Mouse (Mus musculus): ENCODE measurements around the gene Pip5kl1.

Gene Pip5kl1

DNA sequence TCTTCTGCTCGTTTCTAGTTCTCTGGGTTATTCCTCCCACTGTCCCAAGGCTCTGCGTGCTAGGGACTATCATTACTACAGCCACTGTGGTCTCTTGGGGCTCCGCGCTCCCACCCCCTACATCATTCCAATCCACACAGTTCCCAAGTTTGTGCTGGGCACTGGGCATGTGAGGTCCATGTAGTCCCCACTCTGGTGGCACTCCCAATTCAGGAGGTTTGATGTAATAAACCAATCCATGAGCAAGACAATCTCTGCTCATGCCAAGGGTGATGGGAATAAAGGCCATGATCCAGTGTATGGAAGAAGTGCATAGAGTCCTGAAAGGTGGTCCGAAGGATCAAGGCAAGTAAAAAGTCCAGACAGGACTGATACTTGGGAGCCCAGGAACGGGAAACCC is at the start of gene Pip5kl1:
Gene Pip5kl1 (plus strand): TSS at position 301 of the 400 bp plus-strand sequence.
- DNase-seq (ENCODE audit: low spot score) = no peak

- DNase-seq (ENCODE audit: low spot score) = no peak
Observed at GRCm38 (mm10) chr2:32525816-32526215, 48.8 kb upstream of the Pip5kl1 start.

DNA sequence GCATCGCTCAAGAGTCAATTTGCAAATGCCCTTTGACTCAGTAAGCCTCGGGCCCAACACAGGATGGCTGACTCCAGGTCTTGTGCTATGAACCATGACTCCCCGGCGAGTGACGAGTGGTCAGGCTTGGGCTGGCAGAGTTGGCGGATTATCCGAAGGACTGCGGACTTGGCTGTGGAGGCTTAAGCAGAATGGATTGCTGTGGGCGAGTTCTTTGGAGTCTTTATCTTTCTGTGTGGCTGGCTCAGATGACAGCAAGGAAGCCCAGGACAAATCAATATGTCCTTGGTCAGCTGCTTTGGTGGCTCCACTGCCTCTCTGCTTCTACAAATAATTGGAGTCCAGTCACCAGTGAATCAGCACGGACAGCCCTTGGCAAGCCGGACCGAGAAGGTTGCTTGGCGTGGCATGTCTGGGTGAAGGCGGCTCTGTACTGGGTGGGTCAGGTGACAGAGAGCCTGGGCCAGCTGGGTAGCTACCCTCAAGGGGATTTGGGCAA is 47.1 kb upstream of the Pip5kl1 start:
- DNase-seq (ENCODE audit: low spot score) = no peak

DNA sequence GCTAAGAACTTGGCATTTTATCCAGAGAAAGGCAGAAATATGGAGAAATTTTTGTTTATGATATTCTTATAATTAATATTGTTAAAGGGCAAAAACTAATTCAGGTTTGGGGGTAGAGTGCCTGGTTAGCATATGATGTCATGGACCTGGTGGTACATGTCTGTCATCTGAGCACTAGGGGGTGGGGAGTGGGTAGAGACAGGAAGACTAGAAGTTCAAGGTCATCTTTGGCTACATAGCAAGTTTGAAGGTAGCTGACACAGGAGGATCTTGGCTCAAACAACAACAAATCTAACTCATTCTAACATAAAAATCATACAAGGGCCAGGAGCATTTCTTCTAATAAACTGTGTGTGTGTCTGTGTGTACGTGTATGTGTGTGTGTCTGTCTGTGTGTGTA is 46.3 kb upstream of the Pip5kl1 start:
- no peak for DNase-seq (ENCODE audit: low spot score)

GRCm38 (mm10) chr2:32530479-32530878 is 44.1 kb upstream of the Pip5kl1 start:
- DNase-seq (ENCODE audit: low spot score) = no peak

- no peak for DNase-seq (ENCODE audit: low spot score)
Observed at GRCm38 (mm10) chr2:32533163-32533562, 41.4 kb upstream of the Pip5kl1 start.

DNA sequence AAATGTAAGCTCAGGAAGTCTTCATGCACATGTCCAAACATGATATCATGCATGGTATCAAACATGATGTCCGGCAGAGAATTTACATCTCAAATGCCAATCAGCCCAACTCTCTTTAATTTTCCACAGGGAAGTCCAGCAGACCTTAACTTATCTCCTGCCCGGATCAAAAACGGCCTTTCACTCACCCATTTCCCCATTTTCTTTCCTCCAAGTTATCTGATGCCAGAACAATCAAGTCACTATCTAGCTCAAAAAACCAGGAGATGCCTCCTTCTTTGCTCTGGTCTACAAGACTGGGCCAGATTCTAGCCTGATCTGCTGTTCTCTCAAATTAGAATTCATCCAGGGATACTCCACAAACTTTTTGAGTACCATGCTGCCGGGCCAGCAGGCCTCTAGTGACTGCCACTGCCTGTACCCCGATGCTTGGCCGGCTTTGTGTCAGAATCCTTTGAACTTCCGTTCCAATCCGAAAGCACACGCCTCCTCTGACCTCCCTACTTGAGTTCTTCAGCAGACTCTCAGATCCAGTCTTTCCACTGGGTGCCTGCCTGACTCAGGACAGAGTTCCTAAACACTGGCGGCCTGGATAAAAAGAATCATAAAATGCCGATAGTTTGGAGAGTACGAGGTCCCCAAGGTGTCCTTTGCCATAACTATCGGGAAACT is 40.4 kb upstream of the Pip5kl1 start:
- DNase-seq (ENCODE audit: low spot score) = peak; percentile 47

- DNase-seq (ENCODE audit: low spot score) = peak; percentile 99
Observed at GRCm38 (mm10) chr2:32534733-32535471, 39.7 kb upstream of the Pip5kl1 start, which contains the start of gene Fam102a. Fam102a (plus strand) TSS chr2:32535332.

DNA sequence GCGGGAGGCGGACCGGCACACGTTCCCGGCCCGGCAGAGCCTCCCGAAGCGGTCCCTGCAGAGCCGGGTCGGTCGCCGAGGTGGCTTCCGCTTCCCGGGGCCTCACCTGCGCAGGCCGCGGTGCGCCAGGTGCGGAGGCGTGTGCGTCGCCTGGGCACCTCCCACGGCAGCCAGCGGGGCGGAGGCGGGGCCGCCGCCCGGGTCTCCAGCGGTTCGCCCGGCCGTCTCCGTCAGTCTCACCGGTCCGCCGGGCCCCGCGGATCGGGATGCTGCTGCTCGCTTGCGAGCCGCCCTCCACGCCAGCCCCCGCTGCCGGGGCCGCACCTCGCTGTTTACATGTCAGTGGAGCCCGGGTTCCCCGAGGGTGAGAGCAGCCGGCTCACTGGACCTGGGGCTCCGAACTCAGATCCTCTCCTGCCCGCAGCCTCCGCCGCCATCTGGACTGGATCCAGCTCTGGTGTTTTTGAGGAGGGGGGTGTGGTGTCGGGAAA is 39.1 kb upstream of the Pip5kl1 start:
- DNase-seq (ENCODE audit: low spot score) = peak; percentile 78

DNA sequence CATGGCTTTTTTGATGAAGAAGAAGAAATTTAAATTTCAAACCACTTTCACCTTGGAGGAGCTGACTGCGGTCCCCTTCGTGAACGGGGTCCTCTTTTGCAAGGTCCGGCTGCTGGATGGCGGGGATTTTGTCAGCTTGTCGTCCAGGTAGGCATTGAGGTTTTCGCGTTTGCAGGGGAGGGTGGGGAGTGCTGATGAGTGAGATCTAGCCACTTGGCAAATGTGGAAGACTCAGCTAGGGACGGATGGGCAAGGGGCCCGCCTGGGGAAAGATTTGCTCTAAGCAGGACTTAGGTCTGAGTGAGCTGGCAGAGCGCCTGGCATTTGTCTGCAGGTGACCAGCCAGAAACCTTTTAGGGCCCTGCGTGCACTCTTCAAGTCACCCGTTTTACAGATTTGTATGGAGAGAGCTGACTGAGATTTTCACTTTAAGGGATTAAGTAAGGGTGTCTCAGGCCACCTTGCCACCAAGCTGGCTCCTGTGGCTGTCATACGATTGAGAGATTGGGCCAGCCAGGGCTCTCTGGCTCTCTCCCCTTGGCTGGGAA is 38.4 kb upstream of the Pip5kl1 start:
- peak; percentile 39 for DNase-seq (ENCODE audit: low spot score)

- peak; percentile 38 for DNase-seq (ENCODE audit: low spot score)
Observed at GRCm38 (mm10) chr2:32536634-32537359, 37.8 kb upstream of the Pip5kl1 start.

GRCm38 (mm10) chr2:32537360-32537905 is 37.2 kb upstream of the Pip5kl1 start:
- DNase-seq (ENCODE audit: low spot score) = peak; percentile 37

DNA sequence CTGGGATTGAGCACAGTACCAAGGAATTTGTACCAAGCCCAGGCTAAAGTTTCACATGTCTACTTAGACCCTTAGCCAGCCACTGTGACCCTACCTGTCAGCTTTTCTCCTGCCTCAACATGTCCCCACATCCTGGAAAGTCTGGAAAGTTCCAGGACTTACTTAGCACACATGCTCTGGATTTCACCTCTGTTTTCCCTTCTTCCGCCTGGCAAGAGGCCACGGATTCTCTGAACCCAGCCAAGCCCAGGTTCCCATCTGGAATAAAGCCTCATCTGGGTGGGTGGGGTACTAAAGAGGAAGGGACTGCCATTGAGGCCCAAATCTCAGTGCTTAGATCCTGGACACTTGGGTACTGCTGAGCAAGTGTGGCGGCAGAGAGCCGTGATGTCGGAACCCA is 36.7 kb upstream of the Pip5kl1 start:
- DNase-seq (ENCODE audit: low spot score) = no peak

- DNase-seq (ENCODE audit: low spot score) = no peak
Observed at GRCm38 (mm10) chr2:32538461-32538860, 36.1 kb upstream of the Pip5kl1 start.

- no peak for DNase-seq (ENCODE audit: low spot score)
Observed at GRCm38 (mm10) chr2:32539452-32539981, 35.1 kb upstream of the Pip5kl1 start.

DNA sequence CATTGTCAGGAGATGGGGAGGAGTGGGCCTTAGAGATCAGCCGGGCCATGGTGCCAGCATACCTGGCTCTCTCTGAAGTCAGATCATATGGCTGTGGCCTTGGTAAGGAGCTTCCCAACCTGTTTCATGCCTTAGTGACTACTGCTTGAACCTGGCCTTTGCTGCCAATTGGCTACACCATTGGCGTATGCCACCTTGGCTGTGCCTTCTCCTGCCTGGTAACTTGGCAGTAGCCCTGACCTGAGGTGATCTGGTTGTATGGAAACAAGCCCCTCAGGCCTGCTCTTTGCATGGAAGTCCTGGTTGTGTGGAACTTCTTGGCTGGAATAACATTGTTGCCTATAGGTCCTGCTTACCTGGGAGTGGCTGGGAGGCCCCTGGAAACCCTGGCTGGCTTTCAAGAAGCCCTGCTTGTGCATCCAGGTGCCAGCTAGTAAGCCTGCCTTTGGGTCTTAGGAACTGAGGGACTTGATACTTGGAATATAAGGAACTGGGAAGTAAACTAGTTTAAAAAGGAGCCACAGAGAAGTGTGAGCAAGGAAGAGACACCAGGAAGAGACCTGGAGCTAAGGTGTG is 33.2 kb upstream of the Pip5kl1 start:
- peak; percentile 62 for DNase-seq (ENCODE audit: low spot score)

- DNase-seq (ENCODE audit: low spot score) = peak; percentile 74
Observed at GRCm38 (mm10) chr2:32541986-32542573, 32.5 kb upstream of the Pip5kl1 start.

DNA sequence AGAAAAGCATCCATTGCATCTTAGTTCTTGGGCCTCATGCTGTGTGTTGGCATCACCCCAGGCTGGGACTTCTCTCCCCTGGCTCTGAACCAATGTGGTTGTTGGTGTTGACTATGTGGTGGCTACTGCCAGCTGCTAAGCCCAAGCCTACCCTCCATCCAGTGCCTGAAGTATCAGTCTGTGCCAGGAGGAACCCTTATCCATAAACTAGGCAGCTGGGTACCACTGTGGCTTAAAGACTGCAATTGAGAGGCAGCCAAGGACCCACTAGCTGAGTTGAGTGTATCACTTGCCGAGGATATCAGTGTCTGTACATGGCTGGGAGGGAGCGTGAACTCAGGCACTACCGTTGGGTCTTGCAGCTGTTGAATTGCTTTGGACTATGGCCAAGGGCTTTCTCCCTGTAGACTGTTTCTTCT is 31.6 kb upstream of the Pip5kl1 start:
- no peak for DNase-seq (ENCODE audit: low spot score)

DNA sequence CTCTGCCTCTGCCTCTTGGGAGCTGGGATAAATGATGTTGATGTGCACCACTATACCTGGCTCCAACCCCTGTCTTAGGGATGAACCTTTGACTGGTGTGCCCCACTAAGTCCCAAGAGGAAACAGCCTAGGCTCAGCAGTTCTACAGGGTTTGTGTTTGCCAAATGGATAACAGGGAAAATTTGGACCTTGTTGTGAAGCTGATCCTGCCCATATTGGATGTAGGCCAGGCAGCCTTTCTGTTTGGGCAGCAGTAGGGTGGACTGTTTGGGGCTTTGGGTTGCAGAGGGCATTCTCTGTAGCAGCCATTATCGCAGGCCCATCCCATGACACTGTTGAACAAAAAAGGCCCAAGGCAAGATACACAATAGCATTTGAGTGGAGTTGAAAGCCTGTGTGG is 27.6 kb upstream of the Pip5kl1 start:
- no peak for DNase-seq (ENCODE audit: low spot score)

GRCm38 (mm10) chr2:32547380-32547779 is 27.2 kb upstream of the Pip5kl1 start:
- DNase-seq (ENCODE audit: low spot score) = no peak

Data from testis, postnatal 14 days (tissue).